Mouse (Mus musculus) liver, adult (tissue): Measurements from ENCODE around the gene Nbas.

ENCODE experiments used
- GATA4 ChIP-seq: IDR thresholded peaks from 2 replicates; pipeline ENCODE4 v1.6.1; 2014; ENCODE audit warnings: mild to moderate bottlenecking, low read length; ENCODE audit not compliant: insufficient replicate concordance

The Nbas gene

GRCm38 (mm10) chr12:13622150-13622822, 353.4 kb downstream of the Nbas start:
- no peak for TF ChIP-seq GATA4

- no peak for TF ChIP-seq GATA4
These were observed 358.1 kb downstream of the Nbas start for GRCm38 (mm10) chr12:13626803-13627706.
